ENCODE assay signal across 27 mouse cellular contexts in genomic region chr5:80799777-80800176, GRCm38 (mm10).
"Had no signal": no experiment of that assay in that cellular context is flagged by ENCODE, and none has a peak within 500 bp of the region (broad histone marks: within the 10 kb centered on the region; RNA-seq: fewer than 3 reads in every experiment).

No protein-coding gene starts in this region.

- H3K4me2 ChIP-seq: limb, embryonic 12.5 days; limb, embryonic 13.5 days; limb, embryonic 15.5 days; liver, embryonic 11.5 days; liver, embryonic 12.5 days; liver, embryonic 13.5 days; liver, embryonic 15.5 days; lung, embryonic 14.5 days; lung, embryonic 15.5 days; midbrain, embryonic 11.5 days; midbrain, embryonic 12.5 days; midbrain, embryonic 13.5 days; midbrain, embryonic 15.5 days; neural tube, embryonic 12.5 days; neural tube, embryonic 13.5 days had no signal

- H3K4me3 ChIP-seq: limb, embryonic 10.5 days; limb, embryonic 12.5 days; limb, embryonic 13.5 days; limb, embryonic 15.5 days; liver, embryonic 12.5 days; liver, embryonic 13.5 days; liver, embryonic 15.5 days; lung, embryonic 15.5 days; megakaryocyte, embryonic 14.5 days; midbrain, embryonic 10.5 days; midbrain, embryonic 12.5 days; midbrain, embryonic 13.5 days; midbrain, embryonic 15.5 days; neural tube, embryonic 12.5 days; neural tube, embryonic 13.5 days had no signal

- DNase-seq: liver; liver, embryonic 13.5 days; liver, postnatal 0 days; lung, adult 18-20 months; lung, adult 2 months; lung, embryonic 14.5 days; lung, postnatal 10 days; lung, postnatal 14 days; lung, postnatal 36 days; lung, postnatal 4 days; midbrain, embryonic 14.5 days had no signal

- H3K27me3 ChIP-seq: limb, embryonic 12.5 days; limb, embryonic 13.5 days; limb, embryonic 15.5 days; liver, embryonic 12.5 days; liver, embryonic 13.5 days; liver, embryonic 15.5 days; lung, embryonic 15.5 days; megakaryocyte, embryonic 14.5 days; midbrain, embryonic 12.5 days; midbrain, embryonic 13.5 days; midbrain, embryonic 15.5 days; neural tube, embryonic 12.5 days; neural tube, embryonic 13.5 days had no signal

- H3K36me3 ChIP-seq: limb, embryonic 10.5 days; limb, embryonic 12.5 days; limb, embryonic 13.5 days; limb, embryonic 15.5 days; liver, embryonic 12.5 days; liver, embryonic 13.5 days; liver, embryonic 15.5 days; lung, embryonic 15.5 days; midbrain, embryonic 10.5 days; midbrain, embryonic 12.5 days; midbrain, embryonic 13.5 days; midbrain, embryonic 15.5 days; neural tube, embryonic 12.5 days; neural tube, embryonic 13.5 days had no signal
